Comparison of ENCODE assay signal across 7 mouse cellular contexts in genomic region chr1:79581136-79581679, GRCm38 (mm10).
DNase-seq lines count a peak whose midpoint lies in the region; ATAC-seq and TF ChIP-seq lines count a peak whose summit lies in the region.

No protein-coding gene starts in this region.

- WGBS in cerebellum, adult 2 months, result under 1% methylated on average over 15 of the region's 15 CpGs
- WGBS in hindbrain, embryonic 14.5 days, result 1% methylated on average over 15 of the region's 15 CpGs

- ATAC-seq in frontal cortex, adult (ENCODE audit: low TSS enrichment), result peak; percentile 98
- ATAC-seq in hindbrain, embryonic 14.5 days (ENCODE audit: low FRiP score), result peak; percentile 93

- peak; percentile 48; the same call in 1 of the 2 replicates for TF ChIP-seq POLR2A in cerebellum, adult 2 months (IDR thresholded peaks at IDR 0.05; ENCODE audit: borderline replicate concordance, insufficient read depth, low read length)

- peak overlapping the region; percentile 52 for H3K4me3 ChIP-seq in cerebellum, adult 2 months (replicated peaks; ENCODE audit: insufficient read depth, low read depth, low read length)
- peak overlapping the region; percentile 33 for H3K4me3 ChIP-seq in hindbrain, embryonic 14.5 days (replicated peaks; ENCODE audit: low read length)

- peak overlapping the region; percentile 61 for H3K4me2 ChIP-seq in hindbrain, embryonic 14.5 days (replicated peaks)

- DNase-seq in T-cell, adult 2 months (ENCODE audit: low spot score), result peak; percentile 53
- peak; percentile 84 to 93 for DNase-seq in cerebellum, adult 2 months
- peak; percentile 78 for DNase-seq in hindbrain, embryonic 14.5 days (ENCODE audit: low spot score)
- DNase-seq in layer of hippocampus, postnatal 25 days (ENCODE audit: extremely low spot score in 1 of 2, low spot score in 1 of 2), result peak; percentile 44 to 46
- DNase-seq in lung, postnatal 14 days, result peak; percentile 46
- peak; percentile 91 for DNase-seq in right cerebral cortex, adult 18-20 months

- H3K9ac ChIP-seq in hindbrain, embryonic 14.5 days, result peak overlapping the region; percentile 72

- peak overlapping the region; percentile 37; the same call in 1 of the 2 replicates for H3K27ac ChIP-seq in cerebellum, adult 2 months (ENCODE audit: insufficient read depth, low read length)
- peak overlapping the region; percentile 92 for H3K27ac ChIP-seq in hindbrain, embryonic 14.5 days

- TF ChIP-seq CTCF in cerebellum, adult 2 months (IDR thresholded peaks at IDR 0.05; ENCODE audit: borderline replicate concordance, insufficient read depth, low read depth, low read length), result no peak

- H3K9me3 ChIP-seq in hindbrain, embryonic 14.5 days (ENCODE audit: control insufficient read depth, low read length), result no peaks in the 10 kb centered on the region

- no peaks in the 10 kb centered on the region for H3K27me3 ChIP-seq in cerebellum, adult 2 months (ENCODE audit: control insufficient read depth, insufficient read depth, low read length)
- no peaks in the 10 kb centered on the region for H3K27me3 ChIP-seq in hindbrain, embryonic 14.5 days (ENCODE audit: control insufficient read depth, insufficient read depth, low read length)

- H3K36me3 ChIP-seq in hindbrain, embryonic 14.5 days (replicated peaks; ENCODE audit: control insufficient read depth, insufficient read depth), result no peaks in the 10 kb centered on the region

- H3K4me1 ChIP-seq in cerebellum, adult 2 months (ENCODE audit: control insufficient read depth, insufficient read depth, low read length), result no peaks in the 10 kb centered on the region
- no peaks in the 10 kb centered on the region for H3K4me1 ChIP-seq in hindbrain, embryonic 14.5 days (replicated peaks; ENCODE audit: control insufficient read depth, insufficient read depth, low read length)

Comparison
In these comparisons a context has a peak if more than half of its experiments do, and no peak if none do; other contexts are left out.
1. Peak in every context shown above with its lines: DNase-seq, ATAC-seq, H3K4me3 ChIP-seq and H3K27ac ChIP-seq.